In genomic region chr3:134648727-134649445, GRCm38 (mm10) we compare ENCODE assay signal across 10 mouse cellular contexts.
DNase-seq lines count a peak whose midpoint lies in the region; ATAC-seq and TF ChIP-seq lines count a peak whose summit lies in the region.
"Had no signal": no experiment of that assay in that cellular context is flagged by ENCODE, and none has a peak within 500 bp of the region (broad histone marks: within the 10 kb centered on the region; RNA-seq: fewer than 3 reads in every experiment).

No protein-coding gene starts in this region.

- H3K27ac ChIP-seq in embryonic facial prominence, embryonic 11.5 days (replicated peaks; ENCODE audit: low read depth, low read length) = no peak overlapping the region
- H3K27ac ChIP-seq in embryonic facial prominence, embryonic 10.5 days (replicated peaks) = no peak overlapping the region
- H3K27ac ChIP-seq in midbrain, embryonic 11.5 days (ENCODE audit: low read depth, low read length) = no peak overlapping the region
- H3K27ac ChIP-seq in midbrain, embryonic 10.5 days (replicated peaks) = no peak overlapping the region
- no peak overlapping the region for H3K27ac ChIP-seq in stomach, postnatal 0 days (replicated peaks)
- H3K27ac ChIP-seq: liver, embryonic 13.5 days had no signal

- no peak for TF ChIP-seq EP300 in stomach, postnatal 0 days (optimal IDR thresholded peaks at IDR 0.05)

- DNase-seq in embryonic facial prominence, embryonic 11.5 days (ENCODE audit: low spot score) = peak; percentile 61
- no peak for DNase-seq in embryonic facial prominence, embryonic 10.5 days (ENCODE audit: low spot score)
- DNase-seq in midbrain, embryonic 11.5 days (ENCODE audit: low spot score, missing footprints) = no peak
- no peak for DNase-seq in midbrain, embryonic 10.5 days (ENCODE audit: low spot score)
- DNase-seq in hindlimb bud, embryonic 11.5 days (ENCODE audit: extremely low spot score, low read depth, low spot score) = peak; percentile 52
- no peak for DNase-seq in stomach, postnatal 0 days (ENCODE audit: low spot score)
- no peak for DNase-seq in heart, adult 18-20 months
- DNase-seq in urinary bladder, postnatal 10 days (ENCODE audit: low spot score) = no peak
- DNase-seq: liver, embryonic 13.5 days had no signal

- no peak overlapping the region for H3K9ac ChIP-seq in embryonic facial prominence, embryonic 11.5 days (replicated peaks; ENCODE audit: low read length)
- no peak overlapping the region for H3K9ac ChIP-seq in midbrain, embryonic 11.5 days (ENCODE audit: low read length)
- no peak overlapping the region for H3K9ac ChIP-seq in stomach, postnatal 0 days (ENCODE audit: low read length)
- H3K9ac ChIP-seq: liver, embryonic 13.5 days had no signal

- WGBS in embryonic facial prominence, embryonic 11.5 days = 53% methylated on average over 3 of the region's 3 CpGs
- 56% methylated on average over 3 of the region's 3 CpGs for WGBS in embryonic facial prominence, embryonic 10.5 days
- WGBS in midbrain, embryonic 11.5 days = 61% methylated on average over 3 of the region's 3 CpGs
- 59% methylated on average over 3 of the region's 3 CpGs for WGBS in midbrain, embryonic 10.5 days
- 33% methylated on average over 3 of the region's 3 CpGs for WGBS in stomach, postnatal 0 days

- TF ChIP-seq CTCF in stomach, postnatal 0 days (IDR thresholded peaks at IDR 0.05; ENCODE audit: low read depth) = peak; percentile 79

- no peak overlapping the region for H3K4me2 ChIP-seq in embryonic facial prominence, embryonic 11.5 days (ENCODE audit: low read depth, low read length)
- H3K4me2 ChIP-seq in midbrain, embryonic 11.5 days = no peak overlapping the region
- H3K4me2 ChIP-seq in stomach, postnatal 0 days (replicated peaks; ENCODE audit: low read depth) = no peak overlapping the region
- H3K4me2 ChIP-seq: liver, embryonic 13.5 days had no signal

- no peak for ATAC-seq in embryonic facial prominence, embryonic 11.5 days (replicated peaks; ENCODE audit: insufficient number of reproducible peaks, low FRiP score, low TSS enrichment, low read depth)
- ATAC-seq in midbrain, embryonic 11.5 days (ENCODE audit: low FRiP score) = peak; percentile 29; the same call in 1 of the 2 replicates
- no peak for ATAC-seq in stomach, postnatal 0 days (ENCODE audit: low FRiP score, low TSS enrichment)
- ATAC-seq: inflammation-experienced regulatory T-cells, adult 6 months had no signal

- H3K4me1 ChIP-seq in embryonic facial prominence, embryonic 11.5 days (ENCODE audit: control insufficient read depth, insufficient read depth, low read length) = no peaks in the 10 kb centered on the region
- no peaks in the 10 kb centered on the region for H3K4me1 ChIP-seq in embryonic facial prominence, embryonic 10.5 days
- no peaks in the 10 kb centered on the region for H3K4me1 ChIP-seq in midbrain, embryonic 11.5 days (ENCODE audit: control insufficient read depth, insufficient read depth, low read length)
- no peaks in the 10 kb centered on the region for H3K4me1 ChIP-seq in midbrain, embryonic 10.5 days
- no peaks in the 10 kb centered on the region for H3K4me1 ChIP-seq in stomach, postnatal 0 days (replicated peaks; ENCODE audit: control insufficient read depth, insufficient read depth)
- H3K4me1 ChIP-seq: liver, embryonic 13.5 days had no signal

- H3K9me3 ChIP-seq in embryonic facial prominence, embryonic 11.5 days (replicated peaks; ENCODE audit: control insufficient read depth, low read length) = no peaks in the 10 kb centered on the region
- H3K9me3 ChIP-seq in embryonic facial prominence, embryonic 10.5 days = no peaks in the 10 kb centered on the region
- no peaks in the 10 kb centered on the region for H3K9me3 ChIP-seq in midbrain, embryonic 11.5 days (ENCODE audit: control insufficient read depth, low read length)
- no peaks in the 10 kb centered on the region for H3K9me3 ChIP-seq in midbrain, embryonic 10.5 days (replicated peaks)
- H3K9me3 ChIP-seq in stomach, postnatal 0 days (ENCODE audit: control insufficient read depth, low read length) = no peaks in the 10 kb centered on the region
- H3K9me3 ChIP-seq: liver, embryonic 13.5 days had no signal

- H3K27me3 ChIP-seq in embryonic facial prominence, embryonic 11.5 days (ENCODE audit: control insufficient read depth, insufficient read depth, low read length) = no peaks in the 10 kb centered on the region
- no peaks in the 10 kb centered on the region for H3K27me3 ChIP-seq in embryonic facial prominence, embryonic 10.5 days (replicated peaks; ENCODE audit: low read depth, poor library complexity, severe bottlenecking)
- H3K27me3 ChIP-seq in midbrain, embryonic 11.5 days (ENCODE audit: control insufficient read depth, insufficient read depth, low read length) = no peaks in the 10 kb centered on the region
- H3K27me3 ChIP-seq in midbrain, embryonic 10.5 days (ENCODE audit: low read depth, poor library complexity, severe bottlenecking) = no peaks in the 10 kb centered on the region
- no peaks in the 10 kb centered on the region for H3K27me3 ChIP-seq in stomach, postnatal 0 days (ENCODE audit: control insufficient read depth, insufficient read depth, low read length)
- H3K27me3 ChIP-seq: liver, embryonic 13.5 days had no signal

- no peaks in the 10 kb centered on the region for H3K36me3 ChIP-seq in embryonic facial prominence, embryonic 11.5 days (replicated peaks; ENCODE audit: control insufficient read depth, insufficient read depth, low read depth, low read length)
- no peaks in the 10 kb centered on the region for H3K36me3 ChIP-seq in embryonic facial prominence, embryonic 10.5 days (replicated peaks)
- no peaks in the 10 kb centered on the region for H3K36me3 ChIP-seq in midbrain, embryonic 11.5 days (ENCODE audit: control insufficient read depth, insufficient read depth, low read length)
- H3K36me3 ChIP-seq in midbrain, embryonic 10.5 days = no peaks in the 10 kb centered on the region
- no peaks in the 10 kb centered on the region for H3K36me3 ChIP-seq in stomach, postnatal 0 days (ENCODE audit: control insufficient read depth, insufficient read depth, low read length)
- H3K36me3 ChIP-seq: liver, embryonic 13.5 days had no signal

- H3K4me3 ChIP-seq in embryonic facial prominence, embryonic 11.5 days (ENCODE audit: low read depth, low read length) = no peak overlapping the region
- no peak overlapping the region for H3K4me3 ChIP-seq in embryonic facial prominence, embryonic 10.5 days
- no peak overlapping the region for H3K4me3 ChIP-seq in midbrain, embryonic 11.5 days (ENCODE audit: low read depth, low read length)
- no peak overlapping the region for H3K4me3 ChIP-seq in midbrain, embryonic 10.5 days
- no peak overlapping the region for H3K4me3 ChIP-seq in stomach, postnatal 0 days (ENCODE audit: low read depth, low read length)
- H3K4me3 ChIP-seq: liver, embryonic 13.5 days had no signal

Comparison
In these comparisons a context has a peak if more than half of its experiments do, and no peak if none do; other contexts are left out.
1. DNase-seq: peak in embryonic facial prominence, embryonic 11.5 days (single experiment) and hindlimb bud, embryonic 11.5 days (single experiment); none in embryonic facial prominence, embryonic 10.5 days (single experiment), midbrain, embryonic 11.5 days (single experiment), midbrain, embryonic 10.5 days (single experiment), stomach, postnatal 0 days (single experiment), heart, adult 18-20 months (0 of 2) and urinary bladder, postnatal 10 days (single experiment).